Mouse (Mus musculus): ENCODE results near the gene Lgi4.
A peak's percentile ranks its signal among the peaks of the same experiment; 100 is the strongest.

The Lgi4 gene

GRCm38 (mm10) chr7:31077885-31078445, 18.8 kb downstream of the Lgi4 start:
- no peak for DNase-seq

GRCm38 (mm10) chr7:31079670-31080069, 20.5 kb downstream of the Lgi4 start:
- DNase-seq = no peak

GRCm38 (mm10) chr7:31080611-31081010, 21.5 kb downstream of the Lgi4 start:
- no peak for DNase-seq

- DNase-seq = no peak
Observed at GRCm38 (mm10) chr7:31081106-31081505, 22.0 kb downstream of the Lgi4 start.

- DNase-seq = no peak
Observed at GRCm38 (mm10) chr7:31082106-31082505, 23.0 kb downstream of the Lgi4 start.

- DNase-seq = peak; percentile 30 to 63
Observed at GRCm38 (mm10) chr7:31082831-31083588, 23.9 kb downstream of the Lgi4 start.

- DNase-seq = no peak
Observed at GRCm38 (mm10) chr7:31084140-31084539, 25.0 kb downstream of the Lgi4 start.

- DNase-seq = peak; percentile 46 to 67
Observed at GRCm38 (mm10) chr7:31085171-31085570, 26.0 kb downstream of the Lgi4 start.

GRCm38 (mm10) chr7:31086175-31086755, 27.1 kb downstream of the Lgi4 start:
- DNase-seq = no peak

GRCm38 (mm10) chr7:31087262-31087661, 28.1 kb downstream of the Lgi4 start:
- no peak for DNase-seq

GRCm38 (mm10) chr7:31088206-31088605, 29.1 kb downstream of the Lgi4 start:
- no peak for DNase-seq

- no peak for DNase-seq
Observed at GRCm38 (mm10) chr7:31089721-31090120, 30.6 kb downstream of the Lgi4 start.

- DNase-seq = no peak
Observed at GRCm38 (mm10) chr7:31094774-31095501, 35.8 kb downstream of the Lgi4 start.

- no peak for DNase-seq
Observed at GRCm38 (mm10) chr7:31096892-31097564, 37.9 kb downstream of the Lgi4 start.

- peak; percentile 90 to 91 for DNase-seq
Observed at GRCm38 (mm10) chr7:31097583-31098248, 38.6 kb downstream of the Lgi4 start.

- no peak for DNase-seq
Observed at GRCm38 (mm10) chr7:31098697-31099611, 39.8 kb downstream of the Lgi4 start.

GRCm38 (mm10) chr7:31099612-31099982, 40.5 kb downstream of the Lgi4 start:
- DNase-seq = no peak

- DNase-seq = no peak
Observed at GRCm38 (mm10) chr7:31100786-31101185, 41.6 kb downstream of the Lgi4 start.

GRCm38 (mm10) chr7:31105061-31105768, 46.1 kb downstream of the Lgi4 start:
- DNase-seq = no peak

GRCm38 (mm10) chr7:31106166-31106565, 47.0 kb downstream of the Lgi4 start:
- no peak for DNase-seq

GRCm38 (mm10) chr7:31107781-31108180, 48.6 kb downstream of the Lgi4 start:
- DNase-seq = no peak

Data from lung, adult 18-20 months (tissue).